Mouse (Mus musculus): ENCODE measurements at regions not wholly inside any gene's neighbourhood (a gene's known extent, or its start where the extent isn't known, plus 50 kb on each side); places are given as distances from the start of the nearest gene placed in this dataset.
A peak's percentile ranks its signal among the peaks of the same experiment; 100 is the strongest.

- DNase-seq, result peak; percentile 56
- no peaks in the 10 kb centered on the region for H3K36me3 ChIP-seq (ENCODE audit: control insufficient read depth, insufficient read depth, low read length)
- no peak for TF ChIP-seq POLR2A (IDR thresholded peaks at IDR 0.05; ENCODE audit: low read depth, low read length)
- TF ChIP-seq CTCF (conservative IDR thresholded peaks at IDR 0.05; ENCODE audit: insufficient read depth, insufficient read length, low read depth, low read length), result no peak
- WGBS, result 41% methylated on average over 14 of the region's 14 CpGs
- no peak overlapping the region for H3K4me3 ChIP-seq (ENCODE audit: insufficient read depth, low read depth, low read length)
- H3K27ac ChIP-seq (ENCODE audit: insufficient read depth, low read depth, low read length), result no peak overlapping the region
- no peaks in the 10 kb centered on the region for H3K27me3 ChIP-seq (replicated peaks; ENCODE audit: control insufficient read depth, insufficient read depth, low read length)
- no peaks in the 10 kb centered on the region for H3K4me1 ChIP-seq (ENCODE audit: control insufficient read depth, insufficient read depth, low read length)
Observed at GRCm38 (mm10) chr1:88605616-88606190, 95.8 kb upstream of the Glrp1 start.

- DNase-seq, result no peak
- H3K36me3 ChIP-seq (ENCODE audit: control insufficient read depth, insufficient read depth, low read length), result no peaks in the 10 kb centered on the region
- TF ChIP-seq POLR2A (IDR thresholded peaks at IDR 0.05; ENCODE audit: low read depth, low read length) (no peak), CTCF (conservative IDR thresholded peaks at IDR 0.05; ENCODE audit: insufficient read depth, insufficient read length, low read depth, low read length) (no peak)
Observed at GRCm38 (mm10) chr1:88602241-88602640, 92.4 kb upstream of the Glrp1 start.

GRCm38 (mm10) chr1:88601801-88602200 is 91.9 kb upstream of the Glrp1 start:
- no peaks in the 10 kb centered on the region for H3K4me1 ChIP-seq (ENCODE audit: control insufficient read depth, insufficient read depth, low read length)
- TF ChIP-seq CTCF (conservative IDR thresholded peaks at IDR 0.05; ENCODE audit: insufficient read depth, insufficient read length, low read depth, low read length), result no peak
- no peak for TF ChIP-seq POLR2A (IDR thresholded peaks at IDR 0.05; ENCODE audit: low read depth, low read length)
- DNase-seq, result no peak
- H3K4me3 ChIP-seq (ENCODE audit: insufficient read depth, low read depth, low read length), result no peak overlapping the region
- WGBS, result 69% methylated on average over 8 of the region's 8 CpGs
- no peaks in the 10 kb centered on the region for H3K36me3 ChIP-seq (ENCODE audit: control insufficient read depth, insufficient read depth, low read length)
- no peaks in the 10 kb centered on the region for H3K27me3 ChIP-seq (replicated peaks; ENCODE audit: control insufficient read depth, insufficient read depth, low read length)
- no peak overlapping the region for H3K27ac ChIP-seq (ENCODE audit: insufficient read depth, low read depth, low read length)

More at GRCm38 (mm10) chr1:88602241-88602640, 92.4 kb upstream of the Glrp1 start:
- no peak overlapping the region for H3K4me3 ChIP-seq (ENCODE audit: insufficient read depth, low read depth, low read length)
- H3K4me1 ChIP-seq (ENCODE audit: control insufficient read depth, insufficient read depth, low read length), result no peaks in the 10 kb centered on the region
- H3K27me3 ChIP-seq (replicated peaks; ENCODE audit: control insufficient read depth, insufficient read depth, low read length), result no peaks in the 10 kb centered on the region
- 81% methylated on average over 3 of the region's 3 CpGs for WGBS
- no peak overlapping the region for H3K27ac ChIP-seq (ENCODE audit: insufficient read depth, low read depth, low read length)

- Histone ChIP-seq H3K27ac (ENCODE audit: insufficient read depth, low read depth, low read length) (no peak overlapping the region), H3K4me3 (ENCODE audit: insufficient read depth, low read depth, low read length) (no peak overlapping the region), H3K4me1 (ENCODE audit: control insufficient read depth, insufficient read depth, low read length) (no peaks in the 10 kb centered on the region), H3K36me3 (ENCODE audit: control insufficient read depth, insufficient read depth, low read length) (no peaks in the 10 kb centered on the region), H3K27me3 (replicated peaks; ENCODE audit: control insufficient read depth, insufficient read depth, low read length) (no peaks in the 10 kb centered on the region)
- 83% methylated on average over 1 of the region's 1 CpGs for WGBS
- no peak for TF ChIP-seq POLR2A (IDR thresholded peaks at IDR 0.05; ENCODE audit: low read depth, low read length)
- no peak for TF ChIP-seq CTCF (conservative IDR thresholded peaks at IDR 0.05; ENCODE audit: insufficient read depth, insufficient read length, low read depth, low read length)
- no peak for DNase-seq
Observed at GRCm38 (mm10) chr1:88600145-88600544, 90.3 kb upstream of the Glrp1 start.

GRCm38 (mm10) chr1:88594484-88595254 is 84.8 kb upstream of the Glrp1 start:
- H3K4me1 ChIP-seq (ENCODE audit: control insufficient read depth, insufficient read depth, low read length), result no peaks in the 10 kb centered on the region
- H3K36me3 ChIP-seq (ENCODE audit: control insufficient read depth, insufficient read depth, low read length), result no peaks in the 10 kb centered on the region
- no peak overlapping the region for H3K4me3 ChIP-seq (ENCODE audit: insufficient read depth, low read depth, low read length)
- TF ChIP-seq POLR2A (IDR thresholded peaks at IDR 0.05; ENCODE audit: low read depth, low read length) (no peak), CTCF (conservative IDR thresholded peaks at IDR 0.05; ENCODE audit: insufficient read depth, insufficient read length, low read depth, low read length) (no peak)
- 72% methylated on average over 9 of the region's 9 CpGs for WGBS
- no peak overlapping the region for H3K27ac ChIP-seq (ENCODE audit: insufficient read depth, low read depth, low read length)
- H3K27me3 ChIP-seq (replicated peaks; ENCODE audit: control insufficient read depth, insufficient read depth, low read length), result no peaks in the 10 kb centered on the region
- DNase-seq, result no peak

GRCm38 (mm10) chr1:88592036-88592435 is 82.2 kb upstream of the Glrp1 start:
- no peaks in the 10 kb centered on the region for H3K36me3 ChIP-seq (ENCODE audit: control insufficient read depth, insufficient read depth, low read length)
- DNase-seq, result no peak
- TF ChIP-seq POLR2A (IDR thresholded peaks at IDR 0.05; ENCODE audit: low read depth, low read length) (no peak), CTCF (conservative IDR thresholded peaks at IDR 0.05; ENCODE audit: insufficient read depth, insufficient read length, low read depth, low read length) (no peak)
- H3K4me3 ChIP-seq (ENCODE audit: insufficient read depth, low read depth, low read length), result no peak overlapping the region
- no peaks in the 10 kb centered on the region for H3K4me1 ChIP-seq (ENCODE audit: control insufficient read depth, insufficient read depth, low read length)
- no peaks in the 10 kb centered on the region for H3K27me3 ChIP-seq (replicated peaks; ENCODE audit: control insufficient read depth, insufficient read depth, low read length)
- H3K27ac ChIP-seq (ENCODE audit: insufficient read depth, low read depth, low read length), result no peak overlapping the region
- 46% methylated on average over 6 of the region's 6 CpGs for WGBS

DNA sequence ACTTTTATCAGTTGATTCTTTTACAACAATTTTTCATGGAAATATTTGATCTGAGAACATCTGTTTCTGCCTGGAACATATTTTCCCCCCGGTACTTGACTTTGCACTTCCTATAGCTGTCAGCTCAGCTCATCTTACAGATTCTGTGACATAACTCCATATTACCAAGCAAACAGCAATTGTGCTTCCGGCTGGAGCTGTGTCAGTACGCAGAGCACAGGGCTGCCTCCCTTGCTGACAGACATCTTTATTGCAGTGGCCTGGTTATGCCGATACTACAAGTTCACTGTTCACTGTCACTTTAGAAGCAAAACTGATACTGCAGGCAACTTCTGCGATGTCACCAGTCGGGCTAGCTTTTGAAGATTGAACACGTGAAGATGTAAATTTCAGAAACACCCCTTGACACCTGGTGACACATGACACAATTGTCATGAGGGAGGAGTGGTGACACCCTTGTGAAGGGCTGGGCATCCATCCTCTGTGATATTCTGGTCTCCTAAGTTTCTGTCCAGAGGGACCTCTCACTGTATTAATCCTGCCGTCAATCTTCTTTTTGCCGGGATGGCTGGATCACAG is 81.0 kb upstream of the Glrp1 start:
- Histone ChIP-seq H3K36me3 (ENCODE audit: control insufficient read depth, insufficient read depth, low read length) (no peaks in the 10 kb centered on the region), H3K27me3 (replicated peaks; ENCODE audit: control insufficient read depth, insufficient read depth, low read length) (no peaks in the 10 kb centered on the region), H3K4me1 (ENCODE audit: control insufficient read depth, insufficient read depth, low read length) (no peaks in the 10 kb centered on the region), H3K4me3 (ENCODE audit: insufficient read depth, low read depth, low read length) (no peak overlapping the region), H3K27ac (ENCODE audit: insufficient read depth, low read depth, low read length) (no peak overlapping the region)
- no peak for DNase-seq
- TF ChIP-seq POLR2A (IDR thresholded peaks at IDR 0.05; ENCODE audit: low read depth, low read length) (no peak), CTCF (conservative IDR thresholded peaks at IDR 0.05; ENCODE audit: insufficient read depth, insufficient read length, low read depth, low read length) (no peak)
- WGBS, result 47% methylated on average over 9 of the region's 9 CpGs

Data from kidney, adult 2 months (tissue).